Mouse (Mus musculus) spleen, adult 2 months (tissue): ENCODE results near the gene Rhbdl1. TPM values are rescaled to one million over a fixed set of nuclear protein-coding genes. Genes with fewer than 3 reads are reported as not detected.

Experiments
- DNase-seq, 2 experiments: peaks; one replicate each; pipeline versions ENCODE4 v3.0.0 to v3.0.0-alpha.2; 2012 to 2021; ENCODE audit warnings: low spot score in 2 of 2, low read depth in 1 of 2
- H3K27ac ChIP-seq: fragments of 200-500 bp; 2 replicates; pipeline ENCODE4 v1.5.1; 2012; ENCODE audit warnings: low read length, inconsistent platforms; ENCODE audit not compliant: insufficient read depth
- H3K27me3 ChIP-seq: fragments of 200-500 bp; 2 replicates; pipeline ENCODE4 v1.6.1; 2012; ENCODE audit warnings: mild to moderate bottlenecking, moderate library complexity, low read length, inconsistent platforms; ENCODE audit not compliant: control insufficient read depth, insufficient read depth
- H3K36me3 ChIP-seq: fragments of 200-500 bp; 2 replicates; pipeline ENCODE4 v1.6.1; 2012; ENCODE audit warnings: mild to moderate bottlenecking, low read length, inconsistent platforms; ENCODE audit not compliant: control insufficient read depth, insufficient read depth
- H3K4me1 ChIP-seq: fragments of 200-500 bp; 2 replicates; pipeline ENCODE4 v1.6.1; 2011; ENCODE audit warnings: inconsistent platforms; ENCODE audit not compliant: control insufficient read depth, insufficient read depth, insufficient read length
- H3K4me3 ChIP-seq: fragments of 200-500 bp; 2 replicates; pipeline ENCODE4 v1.5.1; 2011; ENCODE audit warnings: mild to moderate bottlenecking, inconsistent platforms; ENCODE audit not compliant: insufficient read depth, insufficient read length; ENCODE audit errors: extremely low read depth
- CTCF ChIP-seq: fragments of 200-500 bp; IDR thresholded peaks from 2 replicates; pipeline ENCODE4 v1.5.1; 2011; ENCODE audit warnings: mild to moderate bottlenecking, inconsistent platforms; ENCODE audit not compliant: insufficient read depth, insufficient read length, insufficient replicate concordance; ENCODE audit errors: extremely low read depth
- POLR2A ChIP-seq: fragments of 200-500 bp; IDR thresholded peaks from 2 replicates; pipeline ENCODE4 v1.6.1; 2011; ENCODE audit warnings: low read depth, low read length, inconsistent platforms
- WGBS: fragments of 180-500 bp; shearing (Covaris S2); methylation state at CpG from one replicate; pipeline ENCODE4 v1.1.7; 2018; 5-methylcytosine and 5-hydroxymethylcytosine counted together
- polyA plus RNA-seq: library from polyadenylated mRNA; depleted of rRNA; stranded (reverse); fragments of >200 nt; gene quantifications from 2 replicates; pipeline ENCODE4 v1.2.3, GENCODE M21; 2012

Rhbdl1 gene
- polyA plus RNA-seq, 1 experiment, result 5.5 TPM

GRCm38 (mm10) chr17:25866172-25866571 is 29.1 kb upstream of the Rhbdl1 start:
- H3K4me3 ChIP-seq, result no peak overlapping the region
- 91% methylated on average over 3 of the region's 3 CpGs for WGBS
- no peaks in the 10 kb centered on the region for H3K36me3 ChIP-seq
- H3K27me3 ChIP-seq, result no peaks in the 10 kb centered on the region
- no peaks in the 10 kb centered on the region; the same call in 1 of the 2 replicates for H3K4me1 ChIP-seq
- TF ChIP-seq POLR2A (no peak), CTCF (no peak)
- no peak for DNase-seq
- no peak overlapping the region for H3K27ac ChIP-seq

GRCm38 (mm10) chr17:25865288-25865687 is 28.2 kb upstream of the Rhbdl1 start:
- TF ChIP-seq POLR2A (no peak), CTCF (no peak)
- H3K27ac ChIP-seq, result no peak overlapping the region
- no peak for DNase-seq
- no peaks in the 10 kb centered on the region for H3K36me3 ChIP-seq
- peaks cover 3% of the 10 kb centered on the region; the same call in 1 of the 2 replicates for H3K4me1 ChIP-seq
- H3K27me3 ChIP-seq, result no peaks in the 10 kb centered on the region
- no peak overlapping the region for H3K4me3 ChIP-seq
- WGBS, result 94% methylated on average over 11 of the region's 11 CpGs

- H3K4me1 ChIP-seq, result peaks cover 3% of the 10 kb centered on the region; the same call in 1 of the 2 replicates
- DNase-seq, result no peak
- 97% methylated on average over 14 of the region's 14 CpGs for WGBS
- no peaks in the 10 kb centered on the region for H3K36me3 ChIP-seq
- H3K4me3 ChIP-seq, result no peak overlapping the region
- TF ChIP-seq POLR2A, result no peak
- no peak for TF ChIP-seq CTCF
- H3K27me3 ChIP-seq, result no peaks in the 10 kb centered on the region
- no peak overlapping the region for H3K27ac ChIP-seq
Measured at GRCm38 (mm10) chr17:25864311-25864710, 27.2 kb upstream of the Rhbdl1 start.

- no peak overlapping the region for H3K27ac ChIP-seq
Measured at GRCm38 (mm10) chr17:25863681-25864080, 26.6 kb upstream of the Rhbdl1 start.

GRCm38 (mm10) chr17:25861704-25862612 is 24.9 kb upstream of the Rhbdl1 start:
- Histone ChIP-seq H3K36me3 (no peaks in the 10 kb centered on the region), H3K4me3 (peak overlapping the region; percentile 67), H3K27me3 (no peaks in the 10 kb centered on the region), H3K27ac (peak overlapping the region; percentile 66), H3K4me1 (peaks cover 3% of the 10 kb centered on the region; the same call in 1 of the 2 replicates)
- WGBS, result 17% methylated on average over 6 of the region's 6 CpGs
- TF ChIP-seq POLR2A (no peak), CTCF (no peak)
- DNase-seq, result no peak

More at GRCm38 (mm10) chr17:25863681-25864080, 26.6 kb upstream of the Rhbdl1 start:
- WGBS, result 96% methylated on average over 6 of the region's 6 CpGs
- peaks cover 3% of the 10 kb centered on the region; the same call in 1 of the 2 replicates for H3K4me1 ChIP-seq
- DNase-seq, result no peak
- TF ChIP-seq POLR2A (no peak), CTCF (no peak)
- no peak overlapping the region for H3K4me3 ChIP-seq
- no peaks in the 10 kb centered on the region for H3K36me3 ChIP-seq
- no peaks in the 10 kb centered on the region for H3K27me3 ChIP-seq

GRCm38 (mm10) chr17:25860832-25861703 is 24.0 kb upstream of the Rhbdl1 start, which contains the start of gene Wdr90:
TSS of gene Wdr90 (minus strand) at chr17:25861501.
- H3K27me3 ChIP-seq, result no peaks in the 10 kb centered on the region
- H3K4me3 ChIP-seq, result peak within 1 kb of the TSS; percentile 67
- H3K27ac ChIP-seq, result peak within 1 kb of the TSS; percentile 66
- H3K4me1 ChIP-seq, result peaks cover 3% of the 10 kb centered on the region; the same call in 1 of the 2 replicates
- 4% methylated on average over 63 of the region's 65 CpGs for WGBS
- no peaks in the 10 kb centered on the region for H3K36me3 ChIP-seq
- peak; percentile 85 to 88 for DNase-seq
- TF ChIP-seq CTCF (no peak), POLR2A (0 out of 2 replicates have a peak, but pooled peaks have one; percentile 21)
